Mouse (Mus musculus) frontal cortex, adult (tissue): Measurements from ENCODE around the gene Bcas3.

Source experiments
- ATAC-seq: cut with Nextera tagmentation; 2 replicates; pipeline ENCODE4 v1.9.2; 2017; ENCODE audit warnings: mild to moderate bottlenecking, moderate library complexity, mixed read lengths; ENCODE audit not compliant: low TSS enrichment

Bcas3 gene

DNA sequence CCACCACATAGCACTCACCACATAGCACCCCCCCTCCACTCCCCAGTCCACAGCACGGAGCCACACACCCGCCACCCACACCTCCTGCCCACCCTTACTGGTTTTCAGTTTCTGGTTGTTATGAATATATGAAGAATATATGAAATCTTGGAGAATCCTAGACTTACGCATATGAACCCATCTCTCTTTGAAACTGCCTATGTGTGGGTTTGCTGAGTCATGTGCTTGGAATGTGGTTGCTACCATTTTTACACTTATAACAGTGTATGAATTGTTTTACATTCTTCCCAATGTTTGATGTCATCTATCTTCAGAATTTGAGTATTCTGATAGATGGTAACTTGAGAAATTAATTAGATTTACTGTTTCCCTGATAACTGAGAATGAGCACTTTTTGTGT, 26.1 kb downstream of the Bcas3 start:
- ATAC-seq: peak; percentile 71; the same call in 1 of the 2 replicates

DNA sequence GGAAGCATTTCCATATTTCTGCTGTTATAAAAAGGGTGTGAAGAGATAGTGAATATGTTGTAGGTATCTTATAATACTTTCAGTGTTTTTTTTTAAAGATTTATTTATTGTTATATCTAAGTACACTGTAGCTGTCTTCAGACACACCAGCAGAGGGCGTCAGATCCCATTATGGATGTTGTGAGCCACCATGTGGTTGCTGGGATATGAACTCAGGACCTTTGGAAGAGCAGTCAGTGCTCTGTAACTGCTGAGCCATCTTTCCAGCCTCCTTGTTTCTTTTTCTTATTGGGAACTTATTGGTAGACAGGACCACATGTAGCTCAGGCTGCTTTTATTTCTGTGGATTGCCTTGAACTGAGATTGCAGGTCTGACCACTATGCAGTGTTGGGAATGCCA, 27.1 kb downstream of the Bcas3 start:
- ATAC-seq: no peak

DNA sequence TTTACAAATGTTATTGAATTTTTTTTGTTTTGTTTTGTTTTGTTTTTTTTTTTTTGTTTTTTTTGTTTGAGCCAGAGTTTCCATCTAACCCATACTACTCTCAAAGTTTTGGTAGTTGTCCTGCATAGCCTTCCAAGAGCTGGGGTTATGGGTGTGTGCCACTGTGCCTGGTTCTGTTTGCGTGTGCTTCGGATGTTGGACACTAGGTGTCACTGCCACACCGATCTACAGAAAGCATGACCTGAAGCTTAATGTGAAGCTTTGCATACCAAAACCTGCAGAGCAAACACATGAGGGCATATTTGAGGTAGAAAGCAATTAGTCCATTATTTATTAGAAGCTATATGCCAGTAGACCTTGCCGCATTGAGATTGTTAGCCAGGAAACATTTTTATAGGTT, 29.1 kb downstream of the Bcas3 start:
- peak; percentile 92 for ATAC-seq

DNA sequence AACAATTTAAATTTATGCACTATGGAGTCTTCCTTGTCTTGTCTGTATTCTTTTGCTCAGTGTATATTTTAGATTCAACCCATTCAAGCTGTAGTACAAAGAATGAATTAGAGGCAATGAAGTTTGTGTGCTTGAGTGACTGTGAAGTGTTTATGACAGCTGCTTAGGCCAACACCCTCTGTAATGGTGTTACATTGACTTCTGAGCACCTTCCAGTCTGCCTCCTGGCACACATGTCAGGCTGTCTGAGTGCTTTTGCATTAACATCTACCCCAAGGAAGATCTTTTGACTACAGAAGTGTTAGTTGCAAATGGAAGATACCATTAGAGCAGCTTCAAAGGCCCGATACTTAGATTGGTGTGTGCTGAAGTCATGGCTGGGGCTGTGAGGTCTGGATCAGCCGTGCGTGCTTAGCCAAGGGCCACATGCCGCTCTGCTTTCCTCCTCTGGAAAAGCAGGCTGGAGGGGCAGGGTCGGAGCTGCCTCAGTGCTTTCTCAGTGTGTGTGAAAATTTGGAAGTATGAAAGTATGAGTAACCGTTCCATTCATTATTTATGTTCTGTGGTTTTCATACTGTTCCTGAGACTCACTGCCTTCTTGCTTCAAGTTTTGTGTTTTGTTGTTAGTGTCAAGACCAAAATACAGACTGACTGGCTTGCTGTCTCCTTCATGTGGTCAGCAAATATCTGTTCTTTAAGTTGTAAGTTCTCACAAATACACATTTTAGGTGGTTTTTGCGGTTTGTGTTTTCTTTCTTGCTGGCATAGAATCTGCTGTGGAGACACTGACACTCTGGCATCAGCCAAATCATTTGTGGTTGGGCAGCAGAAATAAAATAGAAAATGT, 31.2 kb downstream of the Bcas3 start:
- ATAC-seq: no peak

DNA sequence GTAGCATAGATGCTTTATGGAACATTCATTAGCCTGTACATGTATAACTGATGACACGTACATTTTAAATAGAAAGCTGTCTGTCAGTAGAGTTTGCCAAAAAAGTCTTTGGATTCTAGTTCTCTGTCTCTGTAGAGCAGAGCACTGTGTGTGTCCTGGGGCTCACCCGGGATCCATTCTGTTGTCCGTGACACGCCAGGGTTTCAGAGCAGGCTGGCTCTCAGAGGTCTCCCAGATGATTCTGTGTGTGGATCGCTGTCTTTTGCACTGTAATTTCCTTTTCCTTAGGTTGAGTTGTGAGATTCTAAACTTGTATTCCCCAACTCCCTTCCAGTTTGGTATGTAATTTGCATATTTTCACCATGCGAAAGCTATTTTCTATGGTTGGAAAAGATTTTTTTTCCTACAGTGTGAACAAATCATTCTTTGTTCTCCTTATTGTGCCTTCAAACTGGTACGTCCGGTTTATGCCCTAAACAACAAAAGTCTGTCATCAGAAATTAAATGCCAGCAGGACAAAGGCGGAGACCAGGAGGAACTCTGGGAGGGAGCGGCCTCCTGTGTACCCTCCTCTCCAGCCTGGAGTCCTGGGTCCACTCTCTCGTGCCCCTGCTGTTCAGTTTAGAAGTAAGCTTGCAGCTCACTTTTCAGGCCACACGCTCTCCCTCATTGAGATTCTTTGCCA, 39.4 kb downstream of the Bcas3 start:
- peak; percentile 52; the same call in 1 of the 2 replicates for ATAC-seq

DNA sequence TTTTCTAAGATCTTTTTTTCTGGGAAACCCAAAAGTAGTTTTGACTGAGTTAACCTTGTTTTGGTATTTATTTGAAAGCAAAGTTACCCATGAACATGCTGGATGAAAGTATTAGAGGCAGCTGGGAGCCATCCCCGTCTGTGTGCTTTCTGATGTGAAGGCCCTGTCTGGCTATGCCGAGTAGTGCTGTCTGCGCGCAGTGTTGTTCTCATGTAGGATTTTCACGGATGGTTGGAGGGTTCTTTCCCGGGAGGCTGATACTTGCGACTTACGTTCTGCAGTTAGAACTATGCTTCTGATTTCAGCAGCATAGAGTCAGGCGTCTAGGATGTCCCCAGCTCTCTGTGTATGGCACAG, 39.9 kb downstream of the Bcas3 start:
- ATAC-seq: no peak

DNA sequence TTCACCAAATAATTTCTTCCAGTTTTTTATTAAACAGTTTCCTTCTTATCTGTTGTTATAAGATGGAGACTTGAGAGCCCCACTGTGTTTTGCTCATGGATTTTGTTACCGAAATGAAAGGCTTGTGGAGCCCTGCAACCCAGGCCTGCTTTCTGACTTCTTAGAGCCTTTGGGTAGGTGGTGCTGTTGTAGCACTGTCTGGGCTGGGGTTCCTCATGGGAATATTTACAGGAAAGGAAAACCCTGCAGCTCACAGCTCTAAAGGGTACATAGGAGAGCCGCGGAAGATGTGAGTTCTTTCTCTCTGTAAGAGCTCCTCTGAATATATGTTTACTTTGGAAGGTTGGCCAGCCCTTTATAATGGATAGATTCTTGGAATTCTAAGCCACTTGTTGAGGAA, 41.0 kb downstream of the Bcas3 start:
- ATAC-seq: no peak

DNA sequence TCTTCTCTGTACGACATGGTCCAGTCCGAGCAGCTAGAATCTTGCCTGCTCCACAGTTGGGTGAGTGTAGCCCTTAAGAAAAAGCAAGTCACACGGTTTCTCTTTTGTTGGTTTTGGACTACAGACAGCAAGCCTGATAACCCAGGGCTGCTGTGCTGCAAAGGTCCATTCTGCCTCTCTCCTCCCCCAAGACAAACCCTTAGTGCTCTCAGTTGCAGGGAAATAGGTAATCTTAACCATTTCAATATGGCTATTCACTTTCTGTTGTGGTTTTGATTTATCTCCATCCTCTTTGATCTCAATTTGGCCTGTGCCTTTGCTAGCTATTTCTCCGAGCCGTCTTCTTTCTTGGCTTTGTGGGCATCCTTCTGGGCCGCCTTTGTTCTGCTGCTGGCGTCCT, 42.4 kb downstream of the Bcas3 start:
- no peak for ATAC-seq

DNA sequence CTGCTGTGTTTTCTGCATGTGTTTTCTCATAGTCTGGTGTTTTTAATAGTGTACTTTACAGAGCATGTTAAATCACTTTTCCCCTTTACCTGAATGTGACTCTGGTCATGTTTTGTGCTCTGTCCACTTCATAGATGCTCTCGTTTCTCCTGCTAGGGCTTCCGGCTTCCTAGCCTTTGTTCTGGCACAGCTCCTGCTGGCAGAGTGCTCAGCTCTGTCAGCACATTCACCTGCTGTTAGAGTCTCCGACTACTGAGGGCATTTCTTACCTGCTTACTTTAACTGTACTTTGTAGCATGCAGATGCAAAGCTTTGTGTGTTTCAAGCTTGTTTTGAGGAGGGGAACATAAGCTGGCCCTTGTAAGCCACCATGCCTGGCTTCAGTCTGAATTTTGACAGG, 53.6 kb downstream of the Bcas3 start:
- ATAC-seq: no peak

DNA sequence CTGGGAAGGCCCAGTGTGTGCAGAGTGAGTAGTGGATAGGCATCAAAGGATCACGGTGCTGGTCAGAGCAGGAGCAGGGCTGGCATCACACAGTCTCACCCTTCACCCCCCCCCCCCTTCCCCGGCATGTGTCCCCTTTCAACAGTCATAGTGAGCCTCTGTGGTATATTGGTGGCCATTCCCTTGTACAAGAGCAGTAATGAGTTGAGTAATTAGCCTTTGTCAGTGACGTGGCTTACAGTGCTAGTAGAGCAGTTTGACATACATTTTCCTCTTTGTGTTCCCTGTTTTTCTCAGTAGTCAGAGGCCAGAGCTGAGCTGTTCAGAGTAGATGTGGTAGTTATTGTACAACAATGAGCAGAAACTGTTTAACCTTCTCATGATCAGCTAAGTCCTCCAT, 54.7 kb downstream of the Bcas3 start:
- no peak for ATAC-seq

DNA sequence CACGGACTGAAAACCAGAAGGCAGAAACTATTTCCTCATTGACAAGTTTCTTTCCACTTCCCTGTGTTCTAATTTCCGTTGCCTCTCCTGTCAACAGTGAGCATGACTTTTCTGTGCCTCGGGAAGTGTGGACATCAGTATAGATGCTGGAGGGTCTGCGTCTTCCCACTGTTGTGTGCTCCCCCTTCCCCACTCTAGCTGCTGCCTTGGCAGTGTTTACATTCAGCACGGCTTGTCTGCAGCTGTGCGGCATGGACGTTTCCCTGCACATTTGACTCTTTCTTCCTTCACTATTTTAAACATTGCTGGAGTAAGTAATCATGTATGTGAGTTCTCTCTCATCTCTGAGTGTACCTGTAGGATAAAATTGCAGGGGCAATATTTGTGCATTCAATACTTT, 59.4 kb downstream of the Bcas3 start:
- no peak for ATAC-seq

DNA sequence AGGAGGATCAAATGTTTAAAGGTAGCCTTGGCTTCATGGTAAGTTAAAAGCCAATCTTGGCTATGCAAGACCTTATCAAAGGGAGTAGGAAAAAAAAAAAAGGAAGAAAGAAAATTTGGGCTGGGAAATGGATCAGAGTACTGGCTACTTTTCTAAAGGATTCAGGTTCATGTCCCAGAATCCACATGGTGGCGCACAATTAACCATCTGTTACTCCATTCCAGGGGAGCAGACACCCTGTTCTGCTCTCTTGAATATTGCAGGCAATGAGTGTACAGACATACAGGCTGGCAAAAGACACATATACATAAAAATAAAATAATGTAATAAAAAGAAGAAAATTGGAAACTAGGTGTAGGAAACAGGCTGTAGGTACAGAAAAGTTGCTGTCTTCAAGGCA, 61.5 kb downstream of the Bcas3 start:
- no peak for ATAC-seq

DNA sequence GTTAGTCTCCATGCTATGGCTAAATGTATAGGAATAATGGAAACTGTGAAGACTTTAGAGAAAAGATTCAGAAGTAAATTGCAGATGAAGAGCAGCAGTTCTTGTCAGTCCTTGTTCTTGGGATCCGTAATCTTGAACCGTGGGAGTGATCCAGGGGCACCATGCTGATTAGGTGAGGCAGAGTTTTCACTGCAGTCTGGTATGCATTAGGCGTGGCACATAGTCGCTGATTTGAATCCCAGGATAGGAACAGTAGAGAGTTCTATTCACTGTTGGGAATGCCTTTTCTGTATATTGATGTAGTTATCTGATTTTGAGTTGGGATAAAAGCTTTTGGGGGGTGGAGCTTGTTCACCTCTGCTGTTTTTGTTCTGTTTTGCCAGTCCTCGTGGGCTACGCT, 74.4 kb downstream of the Bcas3 start:
- no peak for ATAC-seq

DNA sequence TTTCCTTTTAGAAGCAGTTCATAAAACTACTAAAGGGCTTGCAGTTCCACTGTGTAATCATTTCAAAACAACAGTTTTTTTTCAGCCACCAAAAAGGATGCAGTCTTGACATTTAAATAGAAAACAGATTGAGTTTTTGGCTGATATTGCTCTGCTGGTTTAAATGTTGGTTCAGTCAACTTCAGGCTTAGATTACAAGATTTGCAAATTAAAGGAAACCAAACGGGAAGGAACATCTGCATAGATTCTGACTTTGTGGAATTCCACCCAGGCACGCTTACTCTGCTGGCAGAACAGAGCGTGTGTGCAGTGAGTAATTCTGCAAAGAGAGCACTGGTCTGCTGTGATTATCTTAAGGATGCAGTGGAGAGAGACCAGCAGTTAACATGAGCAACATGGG, 75.3 kb downstream of the Bcas3 start:
- peak; percentile 74; the same call in 1 of the 2 replicates for ATAC-seq

DNA sequence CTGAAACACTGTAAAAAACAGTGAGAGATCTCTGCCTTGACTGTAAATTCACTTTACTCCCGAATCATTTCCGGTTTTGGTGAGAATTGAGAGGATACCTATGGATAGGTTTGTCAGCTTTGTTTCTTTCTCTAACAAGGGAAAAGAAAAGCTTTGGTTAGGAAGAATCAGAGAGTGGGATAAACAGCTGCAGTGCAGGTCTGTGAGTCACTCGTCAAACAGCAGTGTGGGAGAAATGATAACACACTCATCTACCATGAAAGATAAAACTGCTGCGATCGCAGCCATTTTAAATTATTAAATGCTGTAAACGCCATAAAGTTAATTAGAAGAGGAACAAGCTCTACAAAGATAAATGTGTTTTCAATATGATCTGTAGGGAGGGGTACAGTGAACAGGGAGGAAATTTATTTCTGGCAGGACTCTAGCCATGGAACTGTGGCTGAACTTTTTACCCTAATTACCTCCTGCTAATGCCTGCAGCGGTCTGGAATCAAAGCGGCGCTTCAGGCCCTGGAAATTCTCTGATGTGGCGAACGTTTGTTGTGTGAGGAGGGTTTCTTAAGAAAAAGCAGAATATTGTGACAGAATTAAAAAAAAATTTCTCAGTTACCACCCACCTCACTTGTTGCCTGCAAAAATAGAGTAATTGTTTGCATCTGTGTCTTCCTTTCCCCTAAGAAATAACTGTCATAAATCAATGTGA, 77.9 kb downstream of the Bcas3 start:
- ATAC-seq: no peak

DNA sequence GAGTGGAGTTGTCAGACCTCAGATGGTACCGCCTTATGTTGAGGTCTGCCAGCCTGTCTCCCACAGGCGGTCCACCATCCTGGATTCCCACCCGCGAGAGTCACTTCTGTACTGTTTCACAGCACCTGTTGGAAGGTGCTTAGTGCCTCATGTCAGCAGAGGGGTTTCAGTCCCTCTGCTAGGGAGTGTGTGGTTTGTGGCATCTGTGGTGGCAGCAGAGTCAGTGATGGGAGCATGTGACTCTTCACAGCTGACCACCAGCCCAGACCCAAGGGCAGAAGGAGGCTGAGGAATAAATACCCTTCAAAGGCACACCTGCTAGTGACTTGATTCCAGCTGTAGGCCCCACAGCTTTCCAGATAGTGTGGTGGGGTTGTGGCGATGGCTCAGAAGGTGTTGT, 94.4 kb downstream of the Bcas3 start:
- no peak for ATAC-seq

DNA sequence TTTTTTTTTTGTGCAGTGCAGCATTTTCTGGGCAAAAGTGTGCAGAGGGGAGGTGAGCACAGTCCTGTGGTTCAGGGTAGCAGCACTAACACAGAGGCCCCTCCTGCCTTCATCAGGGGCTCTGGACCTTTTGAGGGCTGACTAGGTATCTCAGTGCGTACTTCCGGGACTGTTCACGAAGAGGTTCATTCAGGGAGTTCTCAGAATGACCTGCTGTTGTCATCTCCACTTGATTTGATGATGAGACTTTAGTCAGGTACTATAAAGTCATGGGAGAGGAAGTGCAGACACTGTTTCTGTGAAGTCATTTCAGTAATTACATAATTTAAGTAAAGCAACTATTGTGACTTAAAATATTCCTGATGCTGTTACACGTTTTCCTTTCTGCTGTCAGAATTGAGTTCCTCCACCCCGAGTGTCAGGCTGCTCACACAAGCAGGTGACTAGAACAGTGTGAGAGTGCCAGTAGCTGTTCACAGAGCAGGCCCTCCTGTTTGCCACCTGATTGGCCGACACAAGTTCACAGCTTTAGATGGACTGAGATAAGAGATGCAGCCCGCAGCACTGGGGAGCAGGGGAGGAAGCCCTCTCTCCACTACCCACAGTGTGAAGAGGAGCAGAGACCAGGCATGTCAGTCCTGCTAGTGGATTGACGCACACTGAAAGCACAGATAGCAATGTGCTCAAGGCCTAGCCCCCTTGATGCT, 100.8 kb downstream of the Bcas3 start:
- no peak for ATAC-seq

DNA sequence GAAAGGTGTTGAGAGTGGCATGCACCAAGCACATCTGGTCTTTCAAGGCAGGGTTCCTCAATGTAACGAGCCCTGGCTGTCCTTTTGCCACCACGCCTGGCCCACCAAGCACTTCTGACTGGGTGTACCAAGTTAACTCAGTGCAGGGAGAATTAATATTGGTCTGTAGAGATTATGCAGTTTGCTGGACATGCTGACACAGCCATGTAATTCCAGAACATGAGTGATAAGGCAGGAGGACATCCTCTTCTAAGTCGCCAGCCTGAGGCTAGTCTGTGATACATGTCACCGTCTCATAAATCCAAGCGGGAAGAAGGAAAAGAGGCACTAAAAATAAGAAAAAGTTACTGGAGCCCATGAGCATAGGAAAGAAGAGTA, 101.3 kb downstream of the Bcas3 start:
- no peak for ATAC-seq

DNA sequence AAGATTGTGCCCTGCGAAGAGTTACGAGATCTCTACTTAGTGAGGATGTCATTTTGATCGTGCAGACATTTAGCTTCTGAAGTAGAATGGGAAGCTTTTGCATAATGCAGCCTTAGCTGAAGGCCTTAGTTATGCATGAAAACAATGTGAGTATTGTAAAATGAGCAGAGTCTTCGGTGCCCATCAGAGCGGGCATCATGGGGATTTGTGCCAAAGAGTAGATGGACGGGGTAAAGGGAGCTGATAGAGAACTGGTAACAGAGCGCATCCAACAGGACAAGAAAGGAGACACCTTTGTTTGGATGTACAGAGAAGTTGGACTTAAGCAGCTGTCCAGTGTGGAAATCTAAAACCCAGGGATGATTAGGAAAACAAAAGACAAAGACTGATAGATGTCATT, 108.6 kb downstream of the Bcas3 start:
- peak; percentile 27; the same call in 1 of the 2 replicates for ATAC-seq

DNA sequence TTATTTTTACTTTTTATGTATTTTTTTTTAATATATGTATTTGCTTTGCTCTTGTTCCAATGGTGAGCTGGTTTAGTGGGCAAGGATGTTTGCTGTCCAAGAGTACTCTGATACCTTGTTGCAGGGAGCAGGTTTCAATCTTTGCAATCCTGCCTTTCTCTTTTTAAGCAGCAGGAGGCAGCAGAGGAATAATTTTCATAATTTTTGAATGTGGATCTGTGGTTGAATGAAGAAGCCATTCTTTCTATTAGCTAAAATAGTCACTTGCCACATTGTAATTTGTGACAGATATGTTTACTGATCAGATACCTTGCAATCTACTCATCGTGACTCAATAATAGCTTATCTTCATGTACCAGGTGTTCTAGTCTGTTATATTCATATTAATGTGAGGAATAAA, 116.6 kb downstream of the Bcas3 start:
- ATAC-seq: no peak; the same call in 1 of the 2 replicates

DNA sequence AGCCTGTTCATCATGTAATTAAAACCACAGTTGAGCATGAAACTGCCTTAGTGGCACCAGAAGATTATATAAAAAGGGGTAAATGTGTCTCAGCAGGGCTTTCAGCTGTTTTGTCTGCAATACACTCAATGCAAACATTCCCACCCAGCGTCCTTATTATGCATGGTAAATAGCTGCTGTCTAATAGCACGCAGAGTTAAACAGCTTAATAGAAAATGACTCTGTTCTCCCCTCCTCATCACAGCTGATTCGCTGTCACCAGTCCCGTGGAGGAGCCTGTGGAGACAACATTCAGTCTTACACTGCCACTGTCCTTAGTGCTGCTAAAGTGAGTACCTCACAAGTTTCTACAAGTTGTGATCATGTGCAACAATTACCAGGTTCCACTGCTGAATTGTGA, 117.5 kb downstream of the Bcas3 start:
- ATAC-seq: no peak

DNA sequence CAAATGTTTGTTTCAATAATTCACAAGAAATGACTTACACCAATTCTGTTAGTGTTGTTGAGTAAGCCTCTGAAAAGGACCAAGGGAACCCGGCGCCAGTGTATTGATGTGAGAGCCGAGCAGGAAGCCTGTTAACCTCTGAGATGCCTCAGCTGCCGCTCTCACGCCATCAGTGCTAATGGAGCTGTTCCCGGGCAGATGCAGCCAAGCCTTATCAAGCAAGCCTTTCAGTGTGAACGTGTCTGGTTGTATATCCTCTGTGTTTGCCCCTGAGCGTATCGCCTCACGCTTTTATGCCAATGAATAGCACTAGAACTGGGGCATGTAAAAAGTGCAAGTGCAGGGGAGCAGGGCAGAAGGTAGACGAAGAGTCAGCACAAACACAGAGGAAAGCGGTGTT, 121.4 kb downstream of the Bcas3 start:
- ATAC-seq: no peak
